Mouse (Mus musculus): ENCODE measurements around the gene Klf17.
A peak's percentile ranks its signal among the peaks of the same experiment; 100 is the strongest.
"Not testable (repeated sequence)": the region's sequence is repeated elsewhere in the genome, so short reads cannot be mapped to it uniquely, and the experiment has no call there.

The Klf17 gene

GRCm38 (mm10) chr4:117765416-117765815 is at the start of gene Klf17:
Gene Klf17 (minus strand): TSS chr4:117765648.
- DNase-seq (ENCODE audit: low spot score in 2 of 2) = no peak

GRCm38 (mm10) chr4:117814333-117814732 is 48.9 kb upstream of the Klf17 start:
- DNase-seq (ENCODE audit: low spot score in 2 of 2) = no peak

GRCm38 (mm10) chr4:117813591-117814192 is 48.2 kb upstream of the Klf17 start:
- peak; percentile 8 to 39 for DNase-seq (ENCODE audit: low spot score in 2 of 2)

DNA sequence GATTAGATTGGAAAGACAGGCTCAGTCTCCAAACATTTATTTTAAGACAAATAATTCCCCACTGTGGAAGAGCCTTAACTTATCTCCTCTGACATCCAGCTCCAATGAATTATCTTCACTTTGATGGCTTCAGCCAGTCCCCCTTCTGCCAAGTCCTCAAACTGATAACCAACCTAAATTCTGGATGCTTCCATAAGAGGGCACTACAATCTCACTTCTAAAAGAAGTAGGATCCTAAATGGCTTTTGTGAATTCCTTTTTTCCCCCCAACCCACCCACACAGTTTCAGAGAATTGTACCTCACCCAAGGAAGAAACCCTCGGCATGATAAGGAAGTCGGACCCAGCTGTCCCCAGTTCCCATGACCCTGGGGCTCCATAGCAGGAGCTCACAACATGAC is 45.5 kb upstream of the Klf17 start:
- no peak for DNase-seq (ENCODE audit: low spot score in 2 of 2)

DNA sequence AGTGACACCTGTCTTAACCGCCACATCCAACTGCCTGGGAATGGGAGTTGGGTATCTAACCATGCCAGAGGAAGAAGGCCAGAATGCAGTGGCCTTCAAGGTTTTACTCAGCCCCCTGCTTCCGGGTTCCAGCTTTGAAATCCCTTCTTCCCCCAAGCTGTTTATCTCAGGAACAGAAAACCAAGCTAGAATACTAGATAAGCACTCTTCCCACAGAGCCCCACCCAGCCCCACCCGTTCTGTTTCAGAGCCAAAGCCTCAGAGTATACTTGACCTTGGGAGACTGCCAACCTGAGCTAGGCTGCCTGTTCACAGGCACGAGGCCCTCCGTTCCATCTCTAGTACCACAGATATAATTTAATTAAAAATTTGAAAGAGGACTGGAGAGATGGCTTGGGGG is 41.5 kb upstream of the Klf17 start:
- no peak for DNase-seq (ENCODE audit: low spot score in 2 of 2)

GRCm38 (mm10) chr4:117799904-117800303 is 34.5 kb upstream of the Klf17 start:
- DNase-seq (ENCODE audit: low spot score in 2 of 2) = no peak

GRCm38 (mm10) chr4:117788308-117788707 is 22.9 kb upstream of the Klf17 start:
- DNase-seq (ENCODE audit: low spot score in 2 of 2) = no peak

- no peak for DNase-seq (ENCODE audit: low spot score in 2 of 2)
Observed at GRCm38 (mm10) chr4:117786963-117787362, 21.5 kb upstream of the Klf17 start.

DNA sequence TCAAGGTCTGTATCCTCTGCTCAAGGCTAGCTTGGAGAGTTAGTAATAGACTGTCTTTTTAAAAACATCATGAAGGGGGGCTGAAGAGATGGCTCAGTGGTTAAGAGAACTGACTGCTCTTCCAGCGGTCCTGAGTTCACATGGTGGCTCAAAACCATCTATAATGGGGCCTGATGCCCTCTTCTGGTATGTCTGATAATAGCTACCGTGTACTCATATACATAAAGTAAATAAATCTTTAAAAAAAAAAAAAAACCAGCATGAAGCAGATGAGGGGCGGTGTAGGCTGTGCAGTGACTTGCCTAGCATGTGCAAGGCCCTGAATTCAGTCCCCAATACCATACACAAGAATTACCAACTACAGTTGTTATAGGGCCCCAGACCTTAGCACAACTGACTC is 17.5 kb upstream of the Klf17 start:
- no peak for DNase-seq (ENCODE audit: low spot score in 2 of 2)

DNA sequence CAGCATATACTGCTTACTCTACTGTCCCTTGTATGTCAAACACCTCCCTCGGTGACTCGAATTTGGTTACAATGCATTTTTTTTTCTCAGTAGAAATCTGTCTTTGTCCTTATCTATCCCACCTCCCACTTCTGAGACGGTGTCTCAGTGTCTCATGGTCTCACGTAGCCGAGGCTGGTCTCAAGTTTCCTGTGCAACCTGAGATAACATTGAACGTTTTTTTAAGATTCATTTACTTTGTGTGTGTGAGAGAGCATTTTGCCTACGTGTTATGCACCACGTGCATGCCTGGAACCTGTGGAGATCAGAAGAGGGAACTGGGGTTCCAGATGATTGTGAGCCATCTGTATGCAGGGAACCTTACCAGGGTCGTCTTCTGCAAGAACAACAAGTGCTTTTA is 7.5 kb upstream of the Klf17 start:
- DNase-seq (ENCODE audit: low spot score in 2 of 2) = no peak

DNA sequence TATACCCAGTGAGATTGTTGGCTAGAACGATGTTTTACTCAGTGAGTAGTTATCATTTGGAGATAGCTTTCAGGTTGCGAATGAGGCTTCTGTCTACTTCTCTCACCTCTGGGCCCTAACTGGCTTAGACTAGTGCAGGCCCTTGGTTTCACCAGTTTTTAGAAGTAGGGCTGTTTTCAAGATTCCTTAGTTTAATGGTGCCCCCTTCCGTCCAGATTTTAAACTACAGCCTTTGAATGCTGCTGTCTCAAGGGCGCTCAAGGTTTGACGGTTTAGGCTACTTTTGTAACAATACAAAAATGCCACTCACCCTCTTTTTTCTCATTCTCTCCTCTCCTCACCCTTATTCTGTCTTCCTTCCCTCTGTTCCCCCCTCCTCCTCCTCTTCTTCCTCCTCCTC is 5.5 kb upstream of the Klf17 start:
- DNase-seq (ENCODE audit: low spot score in 2 of 2) = peak in 1 of 2 experiments; percentile 61

- DNase-seq (ENCODE audit: low spot score in 2 of 2) = no peak
Observed at GRCm38 (mm10) chr4:117760151-117760550, 5.3 kb downstream of the Klf17 start.

DNA sequence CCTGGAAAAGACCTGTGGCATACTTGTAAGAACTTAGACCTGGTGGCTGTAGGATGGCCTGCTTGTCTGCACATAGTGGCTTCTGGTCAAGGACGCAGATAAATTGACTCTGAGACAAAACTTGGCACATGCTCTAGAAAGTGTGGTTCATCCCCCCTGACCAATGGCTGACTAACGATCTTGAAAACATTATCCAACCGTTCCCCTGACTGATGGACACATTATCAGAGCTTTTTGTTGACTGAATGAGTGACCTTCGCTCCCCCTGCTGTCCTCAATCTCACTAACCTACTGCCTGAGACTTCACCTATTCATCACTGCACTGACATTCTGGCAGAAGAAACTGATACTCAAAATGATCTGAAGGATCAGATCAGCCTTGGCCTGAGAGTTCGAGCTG is 13.0 kb downstream of the Klf17 start:
- DNase-seq (ENCODE audit: low spot score in 2 of 2) = not testable (repeated sequence)

- no peak for DNase-seq (ENCODE audit: low spot score in 2 of 2)
Observed at GRCm38 (mm10) chr4:117737559-117737958, 27.9 kb downstream of the Klf17 start.

GRCm38 (mm10) chr4:117731926-117732325 is 33.5 kb downstream of the Klf17 start:
- no peak for DNase-seq (ENCODE audit: low spot score in 2 of 2)

- DNase-seq (ENCODE audit: low spot score in 2 of 2) = no peak
Observed at GRCm38 (mm10) chr4:117724112-117724511, 41.3 kb downstream of the Klf17 start, which contains the start of gene Gm12845. Gene Gm12845 (plus strand): TSS chr4:117724412.

- DNase-seq (ENCODE audit: low spot score in 2 of 2) = no peak
Observed at GRCm38 (mm10) chr4:117713303-117714098, 51.9 kb downstream of the Klf17 start.

DNA sequence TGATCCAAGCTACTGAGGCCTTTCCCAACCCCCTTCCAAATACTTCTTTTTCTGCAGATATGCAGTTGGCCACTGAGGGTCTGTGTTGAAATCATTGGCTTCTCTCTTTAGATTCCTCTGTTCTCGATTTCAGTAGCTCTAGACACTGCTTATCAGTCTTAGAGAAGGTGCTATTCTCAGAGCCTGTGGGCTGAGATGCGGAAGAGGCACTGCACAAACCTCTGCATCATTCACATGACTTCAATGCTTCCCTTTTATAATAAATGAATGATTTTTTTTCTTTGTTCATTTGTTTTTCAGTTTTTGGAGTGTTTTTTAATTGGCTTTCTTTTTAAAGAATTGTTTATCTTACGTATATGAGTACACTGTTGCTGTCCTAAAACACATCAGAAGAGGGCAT is 53.1 kb downstream of the Klf17 start:
- no peak for DNase-seq (ENCODE audit: low spot score in 2 of 2)

GRCm38 (mm10) chr4:117708780-117709550 is 56.5 kb downstream of the Klf17 start:
- no peak for DNase-seq (ENCODE audit: low spot score in 2 of 2)
